Mouse (Mus musculus) cerebellum, adult 11 months (tissue): ENCODE data around the gene Pik3ip1.

Experiments
- DNase-seq: peaks from one replicate; pipeline ENCODE4 v3.0.0; 2022

The Pik3ip1 gene

DNA sequence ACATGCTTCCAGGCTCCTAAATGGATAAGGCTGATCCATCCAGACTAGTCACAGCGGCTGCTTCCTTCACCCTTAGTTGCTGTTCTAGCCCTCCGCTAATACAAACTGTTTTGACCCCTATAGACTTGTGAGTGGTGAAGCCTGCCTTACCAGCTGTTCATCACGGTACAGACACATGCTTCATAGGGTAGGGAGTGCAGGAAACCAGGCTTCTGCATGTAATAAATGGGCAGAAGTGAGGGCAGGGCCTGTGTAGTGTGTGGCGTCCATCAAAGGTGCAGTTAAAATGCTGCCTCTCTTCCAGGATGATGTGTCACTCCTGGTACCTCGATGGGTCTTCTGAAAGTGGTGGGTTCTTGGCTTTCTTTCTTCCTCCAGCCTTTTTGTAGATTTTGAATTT, 7.8 kb downstream of the Pik3ip1 start:
- DNase-seq: no peak

DNA sequence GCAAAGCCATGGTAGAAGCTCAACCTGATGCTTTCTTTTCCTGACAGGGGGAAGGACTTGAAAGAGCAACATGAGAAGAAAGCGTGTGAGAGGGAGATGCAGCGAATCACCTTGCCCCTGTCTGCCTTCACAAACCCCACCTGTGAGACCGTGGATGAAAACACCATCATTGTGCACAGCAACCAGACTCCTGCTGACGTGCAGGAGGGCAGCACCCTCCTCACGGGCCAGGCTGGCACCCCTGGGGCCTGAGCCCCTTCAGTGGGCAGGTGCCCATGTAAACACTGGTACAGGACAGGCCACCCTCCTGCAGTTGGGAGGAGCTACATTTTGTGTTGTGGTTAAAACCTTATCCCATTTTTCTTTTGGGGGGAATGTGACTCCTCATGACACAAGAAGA, 11.3 kb downstream of the Pik3ip1 start:
- DNase-seq: no peak

DNA sequence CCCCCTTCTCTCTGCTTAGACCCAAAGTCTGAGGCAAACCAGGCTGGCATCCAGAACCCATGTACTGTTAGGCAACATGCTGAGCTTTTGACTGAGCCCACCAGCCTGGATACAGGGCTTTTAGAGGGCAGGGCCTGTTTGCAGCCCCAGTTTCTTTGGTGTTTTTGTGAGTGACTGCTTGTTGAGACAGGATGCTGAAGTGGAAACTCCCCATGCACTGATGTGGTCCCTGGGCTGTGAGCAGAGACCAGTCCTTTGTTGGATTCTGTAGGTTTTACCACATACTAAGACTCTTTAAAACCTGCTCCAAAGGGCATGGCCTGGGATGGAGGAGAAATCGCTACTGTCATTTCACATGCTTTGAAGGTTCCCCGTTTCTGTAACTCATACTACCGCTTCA, 14.7 kb downstream of the Pik3ip1 start:
- no peak for DNase-seq

DNA sequence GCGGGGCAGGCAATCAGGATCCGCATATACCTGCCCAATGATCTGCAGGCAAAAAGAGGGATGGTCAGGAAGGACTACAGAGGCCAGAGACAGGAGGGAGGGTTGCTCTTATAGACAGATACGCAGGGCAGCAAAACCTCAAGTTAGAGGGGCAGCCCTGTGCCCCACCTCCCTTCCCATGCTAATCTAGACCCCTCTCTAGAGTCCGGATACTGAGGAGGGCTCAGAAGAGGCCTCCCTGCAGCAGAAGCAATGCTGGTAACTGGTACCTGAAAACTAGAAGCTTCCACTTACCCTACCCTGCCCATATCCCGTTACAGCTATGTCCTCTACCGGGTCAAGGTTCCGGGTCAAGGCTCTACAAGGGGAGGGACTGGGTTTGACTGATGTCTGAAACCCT, 16.1 kb downstream of the Pik3ip1 start:
- no peak for DNase-seq

DNA sequence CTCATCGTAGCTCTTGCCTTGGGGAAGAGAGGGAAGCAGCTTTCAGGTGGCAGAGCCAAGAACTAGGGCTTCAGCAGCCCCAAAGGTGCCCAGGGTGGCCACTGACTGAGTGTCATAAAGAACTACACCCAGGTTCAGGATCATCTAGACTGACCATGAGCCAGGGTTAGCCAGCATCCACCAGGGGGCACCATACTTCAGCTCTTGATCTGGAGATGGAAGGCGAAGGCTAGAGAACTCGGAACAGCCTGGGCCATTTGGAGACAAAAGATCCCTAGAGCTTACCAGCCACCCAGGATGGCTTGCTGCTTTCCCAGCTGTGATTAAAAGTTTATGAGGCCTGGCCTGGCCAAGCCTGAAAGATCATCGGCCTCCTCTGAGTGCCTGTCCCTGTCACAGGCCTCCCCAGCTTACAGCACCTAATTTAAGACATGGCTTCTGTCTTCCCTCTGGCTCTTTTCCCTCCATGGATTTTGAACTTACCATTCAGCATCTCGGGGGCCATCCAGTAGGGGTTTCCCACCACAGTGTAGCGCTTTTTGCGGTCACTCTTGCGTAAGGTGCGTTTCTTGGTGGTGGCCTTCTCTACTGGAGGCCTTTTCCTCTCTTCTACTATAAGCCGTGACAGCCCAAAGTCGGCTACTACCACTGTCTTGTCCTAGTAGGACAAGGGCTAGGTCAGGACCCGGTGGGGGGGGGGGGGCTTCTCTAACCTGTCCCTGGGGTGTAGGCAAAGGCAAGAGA, 17.1 kb downstream of the Pik3ip1 start:
- DNase-seq: peak; percentile 85

DNA sequence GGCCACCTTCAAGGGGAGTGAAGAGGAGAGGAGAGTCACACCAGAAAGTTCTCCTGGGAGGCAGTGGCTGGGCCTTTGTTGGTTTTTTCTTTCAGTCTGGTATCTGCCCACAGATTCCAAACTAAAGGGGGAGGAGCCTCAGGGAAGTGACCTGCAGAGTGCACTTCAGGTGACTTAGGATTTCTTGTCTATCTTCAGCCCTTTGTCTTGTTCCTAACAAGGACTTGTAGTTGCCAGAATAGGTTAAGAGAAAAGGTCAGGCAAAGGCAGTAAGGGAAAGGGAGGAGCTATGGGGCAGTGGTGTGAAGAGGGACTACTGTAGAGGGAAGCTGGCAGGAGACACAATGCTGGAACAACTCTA, 17.6 kb downstream of the Pik3ip1 start:
- no peak for DNase-seq

DNA sequence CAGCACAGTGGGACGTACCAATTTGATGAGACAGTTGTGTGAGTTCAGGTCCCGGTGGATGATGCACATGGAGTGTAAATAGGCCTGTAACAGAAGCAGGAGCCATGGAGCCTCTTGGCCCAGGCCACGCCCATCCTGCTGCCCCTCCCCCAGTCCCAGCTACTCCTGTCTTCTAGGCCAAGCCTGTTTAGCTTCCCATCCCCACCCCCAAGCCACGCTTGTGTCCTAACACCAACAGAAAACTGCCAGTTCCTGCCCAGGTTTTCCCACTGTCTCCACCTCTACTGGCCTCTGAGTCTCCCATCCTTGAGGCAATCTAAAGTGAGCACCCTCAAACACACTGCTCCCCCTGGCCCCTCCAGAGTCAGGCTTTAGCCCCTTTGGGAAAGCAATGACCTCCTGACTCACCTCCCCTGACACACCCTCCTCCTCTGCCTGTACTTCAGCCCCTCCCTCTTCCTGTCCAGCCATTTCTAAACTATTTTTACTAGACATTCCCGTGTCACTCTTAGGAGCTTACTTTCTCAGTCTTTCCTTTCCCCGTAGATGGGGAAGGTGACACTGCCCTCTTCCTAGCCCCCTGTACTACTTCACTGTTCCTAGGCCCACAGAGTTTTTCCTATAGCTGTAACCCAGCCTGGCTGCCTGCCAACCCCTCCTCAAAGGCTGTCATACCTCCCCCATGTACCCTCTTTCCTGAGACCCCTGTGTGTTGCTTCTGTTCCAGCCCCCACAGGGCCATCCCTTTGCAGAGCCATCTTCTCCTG, 18.6 kb downstream of the Pik3ip1 start:
- DNase-seq: no peak

DNA sequence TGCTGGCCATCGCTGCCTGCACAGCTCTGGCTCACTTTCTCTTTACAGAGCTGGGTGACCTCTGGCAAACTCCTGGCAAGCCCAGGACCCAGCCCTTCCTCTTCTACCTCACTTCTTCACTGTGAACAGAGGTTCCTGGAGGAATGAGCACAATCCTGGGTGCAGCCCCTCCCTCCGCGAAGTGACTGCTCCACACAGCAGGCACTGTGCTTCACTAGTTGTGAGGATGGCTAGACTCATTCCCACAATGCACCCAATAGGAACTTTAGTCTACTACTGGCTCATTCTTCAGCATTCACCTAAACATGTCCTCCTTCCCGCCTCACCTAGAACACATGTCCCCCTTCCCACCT, 19.1 kb downstream of the Pik3ip1 start:
- no peak for DNase-seq

DNA sequence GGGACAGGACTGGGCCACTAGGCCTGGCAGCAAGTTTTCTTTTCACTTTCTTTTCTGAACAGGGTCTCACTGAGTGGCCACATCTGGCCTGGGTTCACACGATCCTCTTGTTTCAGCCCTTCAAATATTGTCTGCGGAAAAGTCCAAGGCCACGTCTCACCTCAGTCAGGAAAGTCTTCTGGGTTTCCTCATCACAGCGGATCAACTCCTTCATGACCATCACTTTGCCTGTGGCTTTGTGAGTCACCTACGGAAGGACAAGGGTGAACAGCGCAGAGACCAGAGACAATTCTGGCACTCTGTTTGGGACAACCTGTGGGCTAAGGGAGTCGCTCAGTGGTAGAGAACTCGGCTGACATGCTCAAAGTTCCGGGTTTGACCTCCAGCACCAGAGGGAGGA, 21.9 kb downstream of the Pik3ip1 start:
- DNase-seq: no peak

DNA sequence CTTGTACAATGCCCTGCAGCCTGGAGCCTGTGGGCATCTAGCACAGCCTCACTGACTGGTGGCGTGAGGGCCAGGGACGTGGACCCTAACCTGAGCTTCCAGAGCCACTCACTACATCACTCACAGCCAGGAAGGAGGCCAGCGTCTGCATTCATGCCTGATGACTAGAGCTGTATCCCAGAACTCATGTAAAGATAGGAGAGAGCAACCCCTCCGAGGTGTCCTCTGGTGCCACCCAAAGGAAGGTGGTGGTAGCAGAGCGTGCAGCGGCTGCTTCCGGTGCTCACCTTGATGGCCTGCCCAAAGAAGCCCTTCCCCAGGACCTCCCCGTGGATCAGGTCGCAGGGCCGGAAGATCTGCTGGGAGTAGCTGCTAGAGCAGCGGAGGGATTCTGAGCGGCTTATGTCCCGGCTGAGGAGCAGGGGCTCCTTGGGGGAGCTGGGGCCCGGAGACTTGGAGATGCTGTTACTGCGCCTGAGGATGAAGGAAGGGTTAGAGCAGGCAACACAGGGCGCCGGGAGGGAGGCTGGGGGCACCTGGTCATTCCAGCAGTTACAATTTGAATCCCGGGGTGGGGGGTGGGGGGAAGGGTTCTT, 22.9 kb downstream of the Pik3ip1 start:
- no peak for DNase-seq

DNA sequence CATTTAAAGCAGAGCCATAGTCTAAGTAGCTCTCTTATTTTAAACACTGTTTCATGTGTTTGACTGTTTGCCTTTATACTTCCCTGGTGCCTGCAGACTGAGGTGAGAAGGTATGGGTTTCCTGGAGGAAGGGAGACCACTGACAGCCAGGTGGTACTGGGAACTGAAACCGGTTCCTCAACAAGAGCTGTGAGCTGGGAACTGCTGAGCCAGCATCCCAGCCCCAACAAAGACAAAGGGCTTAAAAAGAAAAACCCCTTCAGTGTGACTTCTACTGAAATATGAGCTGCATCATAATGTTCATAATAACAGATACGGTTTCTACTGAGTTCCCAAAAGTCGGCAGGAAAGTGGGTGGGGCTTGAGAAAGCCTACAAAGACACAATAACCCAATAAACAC, 32.7 kb downstream of the Pik3ip1 start:
- DNase-seq: no peak

DNA sequence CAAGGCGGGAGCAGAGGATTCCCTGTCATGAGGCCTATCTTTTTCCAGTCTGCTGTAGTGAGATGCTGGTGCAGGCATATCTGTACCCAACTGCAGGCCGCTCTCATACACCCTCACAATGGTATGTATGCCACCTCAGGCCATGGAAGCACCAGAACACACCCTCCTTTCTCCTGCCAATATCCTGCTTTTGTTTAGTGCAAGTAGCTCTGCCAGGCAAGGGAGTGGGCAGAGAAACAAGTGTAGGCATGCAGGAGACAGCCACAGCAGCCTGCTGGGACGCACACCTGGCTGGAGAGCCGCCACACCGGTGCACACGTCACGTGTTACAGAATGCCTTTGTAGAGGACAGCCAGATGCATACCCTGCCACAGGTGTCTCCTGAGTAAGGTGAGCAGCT, 36.2 kb downstream of the Pik3ip1 start:
- DNase-seq: no peak

DNA sequence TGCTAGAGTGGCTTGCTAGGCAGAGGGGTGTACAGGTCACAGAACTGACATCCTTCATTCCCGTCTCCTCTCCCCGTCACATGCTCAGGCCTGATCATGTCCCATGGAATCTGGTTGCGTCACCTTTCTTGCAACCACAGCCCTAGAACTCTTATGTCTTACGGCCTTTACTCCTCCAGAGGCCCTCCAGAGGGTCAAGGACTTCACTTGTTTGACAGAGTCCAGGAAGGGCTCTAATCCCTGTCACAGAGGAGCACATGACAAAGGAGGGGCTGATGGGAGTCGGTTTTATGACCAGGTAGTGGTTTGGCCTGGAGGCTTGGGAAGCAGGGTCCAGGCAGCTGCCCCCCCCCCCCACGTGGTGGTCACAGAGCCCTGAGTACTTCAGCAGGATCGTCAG, 38.8 kb downstream of the Pik3ip1 start:
- DNase-seq: no peak

DNA sequence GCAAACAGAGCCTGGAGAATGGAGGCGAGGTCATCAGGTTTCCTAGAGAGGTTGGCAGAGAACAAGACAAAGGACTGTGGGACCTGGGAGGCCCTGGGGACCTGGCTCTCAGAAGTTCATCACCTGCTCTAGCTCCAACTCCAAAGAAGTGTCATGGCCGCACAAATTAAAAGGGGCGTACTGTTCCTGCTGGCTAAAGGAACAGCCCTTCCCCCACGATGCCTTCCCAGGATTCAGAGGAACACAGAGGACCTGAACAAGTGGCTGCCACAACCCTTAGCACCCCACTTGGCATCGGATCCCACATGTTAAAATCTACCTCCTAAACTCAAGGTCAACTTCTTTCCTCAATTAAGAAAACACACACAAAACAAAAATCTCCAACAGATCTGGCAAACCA, 39.2 kb downstream of the Pik3ip1 start:
- no peak for DNase-seq

DNA sequence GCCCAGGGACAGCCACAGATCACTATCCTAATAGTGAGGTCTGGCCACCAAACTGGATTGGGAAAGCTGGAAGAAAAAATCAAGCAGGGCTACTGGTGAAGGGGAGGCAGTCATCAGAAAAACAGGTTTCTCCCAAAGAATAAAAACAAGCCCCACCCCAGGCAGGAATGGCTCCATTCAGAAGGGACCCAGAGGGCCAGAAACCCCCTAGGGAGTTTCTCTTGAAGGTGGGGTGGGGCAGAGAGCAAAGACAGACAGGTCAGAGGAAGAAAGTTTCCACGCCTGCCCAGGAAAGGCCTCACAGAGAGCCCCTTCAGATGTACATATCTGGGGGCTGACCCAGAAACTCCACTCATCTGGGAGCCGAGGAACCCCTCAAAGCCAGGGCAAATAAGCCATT, 40.0 kb downstream of the Pik3ip1 start:
- DNase-seq: no peak

DNA sequence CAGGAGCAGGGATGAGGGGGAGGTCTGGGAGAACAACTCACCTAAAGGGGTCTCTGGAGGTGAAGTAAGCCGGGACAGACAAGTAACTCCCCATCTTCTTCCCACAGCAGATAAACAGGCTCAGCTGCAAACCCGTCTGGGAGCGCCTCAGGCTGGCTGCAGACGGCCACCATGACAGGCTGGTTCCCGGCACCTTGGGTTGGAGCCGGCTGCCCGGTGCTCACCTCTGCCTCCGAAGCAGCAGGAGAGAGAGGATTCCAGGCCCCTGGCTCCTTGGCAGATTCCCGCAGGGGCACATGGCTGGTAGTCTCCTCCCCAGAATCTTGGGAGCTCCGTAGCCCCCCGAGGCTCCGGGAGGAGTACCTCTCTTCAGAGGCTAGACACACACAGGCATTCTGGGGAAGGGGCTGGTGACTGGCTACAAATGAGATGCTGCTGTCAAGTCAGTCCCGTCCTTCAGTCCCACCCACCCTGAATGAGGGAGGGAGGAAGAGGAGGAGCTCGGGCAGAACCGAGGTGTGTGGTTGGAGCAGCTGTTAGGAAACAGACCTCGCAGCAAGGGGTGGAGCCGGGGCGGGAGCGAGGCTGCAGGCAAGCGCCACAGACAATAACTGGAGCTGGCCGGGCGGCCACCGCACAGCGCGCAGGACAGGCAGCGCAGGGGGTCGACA, 40.9 kb downstream of the Pik3ip1 start:
- peak; percentile 74 for DNase-seq

DNA sequence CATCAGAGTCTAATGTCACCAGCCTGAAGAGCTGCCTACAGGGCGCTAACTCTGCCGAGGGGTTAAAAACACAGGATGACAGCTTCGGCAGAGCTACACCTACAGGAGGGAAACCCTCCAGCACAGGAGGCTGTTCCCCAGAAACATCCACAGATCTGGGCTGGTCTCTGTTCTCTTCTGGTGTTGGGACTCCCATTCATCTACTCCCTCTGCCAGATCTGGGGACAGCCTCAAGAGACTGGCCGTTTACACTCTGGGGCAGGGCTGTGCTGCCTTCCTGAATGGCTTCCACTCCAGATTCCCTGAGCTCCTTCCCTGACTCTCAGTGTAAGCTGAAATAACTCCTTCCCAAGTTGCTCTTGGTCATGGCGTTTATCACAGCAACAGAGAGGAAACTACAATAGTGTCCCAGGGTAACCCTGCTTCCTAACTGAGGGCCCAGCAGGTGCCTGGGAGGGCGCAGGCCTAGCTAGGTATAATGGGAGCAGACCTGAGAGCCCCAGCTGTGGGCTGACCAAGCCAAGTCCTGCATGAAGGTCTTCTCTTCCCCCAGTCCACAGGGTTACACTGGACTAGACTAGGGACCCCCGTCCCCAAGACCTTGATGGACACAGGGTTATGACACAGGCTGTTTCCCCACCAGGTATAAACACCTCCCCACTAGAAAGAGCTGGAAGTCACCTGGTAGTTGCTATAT, 41.5 kb downstream of the Pik3ip1 start:
- DNase-seq: no peak

DNA sequence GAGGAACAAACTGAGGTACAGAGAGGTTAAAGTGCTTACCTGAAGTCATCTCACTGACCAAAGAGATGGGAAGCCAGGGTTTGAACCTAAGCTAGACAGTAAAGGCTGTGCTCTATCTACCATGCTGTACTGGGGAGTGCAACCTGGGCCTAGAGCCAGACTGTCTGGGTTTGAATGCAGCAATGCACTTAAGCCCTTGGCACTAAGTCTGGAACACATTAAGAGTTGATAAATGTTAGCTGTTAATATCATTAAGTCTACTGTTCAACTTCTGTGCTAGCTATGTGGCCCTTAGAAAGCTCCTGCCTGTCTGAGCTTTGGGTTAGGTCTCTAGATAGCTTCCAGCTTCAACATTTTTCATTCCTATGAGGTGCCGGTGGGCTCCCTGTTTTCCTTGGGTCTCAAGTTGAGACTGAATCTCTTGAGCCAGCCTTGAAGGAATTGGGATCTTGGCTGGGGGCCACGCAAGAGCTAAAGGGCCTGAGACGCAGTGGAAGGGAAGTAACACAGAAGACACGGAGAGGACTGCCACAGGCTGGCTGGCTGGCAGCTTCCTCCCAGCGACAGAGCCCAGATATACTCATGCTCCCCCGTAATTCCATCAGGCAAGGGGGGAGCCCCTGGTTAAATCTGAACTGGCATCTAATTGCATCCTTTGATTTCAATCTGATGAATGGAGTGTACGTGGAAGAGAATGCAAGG, 43.5 kb downstream of the Pik3ip1 start:
- DNase-seq: no peak

DNA sequence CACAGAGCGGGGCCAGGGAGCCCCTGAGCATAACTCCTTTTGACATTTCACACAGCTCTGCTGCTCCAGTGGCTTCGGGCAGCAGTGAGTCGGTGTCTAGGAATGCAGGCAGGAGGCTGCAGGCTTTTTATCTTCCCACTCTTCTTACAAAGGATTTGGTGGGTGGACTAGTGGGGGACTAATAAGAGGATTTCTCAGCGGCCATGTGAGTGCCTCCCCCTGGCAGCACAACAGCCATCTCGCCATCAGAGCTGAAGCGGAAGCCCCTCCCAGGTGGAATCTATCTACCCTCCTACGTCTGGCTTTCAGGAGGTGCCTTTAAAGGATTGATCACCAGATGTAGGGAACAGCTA, 44.1 kb downstream of the Pik3ip1 start:
- DNase-seq: no peak

DNA sequence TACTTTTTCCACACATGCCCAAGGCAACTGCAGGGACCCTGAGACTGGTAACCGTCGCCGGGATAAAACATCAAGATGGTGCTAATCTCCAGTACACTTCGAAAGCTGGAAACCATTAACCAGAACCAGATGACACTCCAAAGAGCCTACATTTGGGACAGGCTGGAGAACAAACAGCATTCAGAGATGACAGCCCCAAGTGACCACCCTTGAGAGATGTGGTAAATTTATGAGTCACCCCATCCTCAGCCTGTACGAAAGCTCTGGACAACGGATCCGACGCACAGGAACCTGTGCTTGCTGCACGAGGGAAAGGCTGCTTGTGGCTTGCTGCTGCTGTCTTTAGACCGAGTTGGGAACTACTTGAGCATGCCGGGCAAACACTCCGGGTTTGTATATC, 44.5 kb downstream of the Pik3ip1 start:
- no peak for DNase-seq

DNA sequence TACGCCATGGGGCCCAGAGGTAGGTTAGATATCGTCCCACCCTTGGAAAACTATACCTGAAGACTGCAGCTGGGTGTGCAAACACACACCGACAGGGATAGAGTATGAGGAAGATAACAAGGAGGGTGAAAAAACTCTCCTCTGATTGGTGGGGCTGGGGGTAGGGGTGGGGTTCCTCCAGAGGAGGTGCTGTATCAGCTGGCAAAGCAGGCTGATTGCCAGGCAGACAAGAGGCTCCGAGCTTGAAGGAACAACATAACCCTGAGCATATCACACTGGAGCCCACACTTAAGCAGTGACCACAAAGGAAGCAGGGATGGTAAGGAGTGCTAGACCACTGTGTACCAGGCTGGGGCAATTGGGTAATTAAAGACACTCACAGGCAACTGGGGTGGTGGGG, 49.2 kb downstream of the Pik3ip1 start:
- no peak for DNase-seq

DNA sequence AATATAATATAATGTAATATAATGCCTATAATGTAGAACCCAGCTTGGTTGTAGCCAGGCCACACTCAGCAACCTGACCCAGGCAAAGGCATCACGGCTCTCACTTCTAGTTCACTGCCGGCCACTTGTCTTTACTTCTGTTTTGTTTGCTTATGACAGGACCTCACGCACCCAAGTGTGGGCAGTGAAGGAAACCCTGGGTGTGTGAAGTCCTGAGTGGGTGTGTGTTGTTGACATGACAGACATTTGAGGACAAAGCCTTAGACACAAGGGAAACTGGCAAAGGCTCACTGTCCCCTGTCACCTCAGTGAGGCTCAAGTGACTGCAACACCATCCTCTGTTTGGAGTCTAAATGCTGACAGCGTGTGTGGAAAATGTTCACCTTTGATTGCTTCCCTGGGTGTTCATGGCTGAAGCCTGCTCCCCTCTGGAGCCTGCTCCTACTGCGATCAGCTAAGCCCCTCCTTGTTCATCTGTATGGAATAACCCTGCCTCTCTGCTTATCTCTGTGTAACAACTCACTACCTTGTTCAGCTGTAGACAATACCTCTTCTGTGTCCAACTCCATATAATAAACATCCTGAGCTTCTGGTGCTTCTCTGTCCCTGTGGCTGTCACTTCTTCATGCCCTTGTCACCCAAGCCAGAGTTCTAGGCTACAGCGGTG, 51.1 kb downstream of the Pik3ip1 start:
- DNase-seq: no peak
